Mouse (Mus musculus) intestine, postnatal 0 days (tissue): ENCODE results near the gene Xpnpep3. TPM values are rescaled to one million over a fixed set of nuclear protein-coding genes. Genes with fewer than 3 reads are reported as not detected.

ENCODE experiments used
- ATAC-seq: fragments of 200-750 bp; cut with Nextera tagmentation; 2 replicates; pipeline ENCODE4 v1.8.0; 2017; ENCODE audit warnings: mild to moderate bottlenecking, moderate TSS enrichment, moderate library complexity
- H3K27ac ChIP-seq: fragments of 300-500 bp; sonication (generic); 2 replicates; pipeline ENCODE4 v1.5.1; 2014; ENCODE audit warnings: mild to moderate bottlenecking, low read depth, low read length, moderate library complexity
- H3K27me3 ChIP-seq: fragments of 300-500 bp; sonication (generic); replicated peaks from 2 replicates; pipeline ENCODE4 v1.6.1; 2014; ENCODE audit warnings: low read length, mixed read lengths; ENCODE audit not compliant: control insufficient read depth, insufficient read depth
- H3K36me3 ChIP-seq: fragments of 300-500 bp; sonication (generic); 2 replicates; pipeline ENCODE4 v1.6.1; 2014; ENCODE audit warnings: mild to moderate bottlenecking, moderate library complexity; ENCODE audit not compliant: control insufficient read depth, insufficient read depth
- H3K4me1 ChIP-seq: fragments of 300-500 bp; sonication (generic); replicated peaks from 2 replicates; pipeline ENCODE4 v1.6.1; 2014; ENCODE audit warnings: antibody characterized with exemption, low read length, mixed read lengths; ENCODE audit not compliant: control insufficient read depth, insufficient read depth
- H3K4me2 ChIP-seq: fragments of 300-500 bp; sonication (generic); replicated peaks from 2 replicates; pipeline ENCODE4 v1.6.1; 2014; ENCODE audit warnings: low read depth, mild to moderate bottlenecking, moderate library complexity
- H3K4me3 ChIP-seq: fragments of 300-500 bp; sonication (generic); 2 replicates; pipeline ENCODE4 v1.5.1; 2014; ENCODE audit warnings: low read depth, low read length
- H3K9ac ChIP-seq: fragments of 300-500 bp; sonication (generic); 2 replicates; pipeline ENCODE4 v1.6.1; 2014; ENCODE audit warnings: mild to moderate bottlenecking, low read depth, low read length
- H3K9me3 ChIP-seq: fragments of 300-500 bp; sonication (generic); 2 replicates; pipeline ENCODE4 v1.6.1; 2016; ENCODE audit warnings: mixed run types; ENCODE audit not compliant: control insufficient read depth
- CTCF ChIP-seq: sonication (generic); IDR thresholded peaks from 2 replicates; pipeline ENCODE4 v1.5.1; 2016; ENCODE audit warnings: low read depth, mild to moderate bottlenecking, control low read depth, antibody characterized with exemption, moderate library complexity
- WGBS: fragments of 180-500 bp; shearing (Covaris S2); extraction: QIAGEN DNeasy Blood & Tissue Kit; methylation state at CpG from one replicate; pipeline ENCODE4 v1.1.7; 2014; 5-methylcytosine and 5-hydroxymethylcytosine counted together
- polyA plus RNA-seq: library from polyadenylated mRNA; unstranded; fragments of >200 nt; fragmentation: Nextera tagmentation; extraction: Ambion mirVana; gene quantifications from 2 replicates; pipeline ENCODE4 v1.2.1, GENCODE M21; 2015

Gene Xpnpep3
- polyA plus RNA-seq, 1 experiment from 2014 or later, result 2.3 TPM

GRCm38 (mm10) chr15:81359421-81359820, 40.5 kb upstream of the Xpnpep3 start:
- WGBS, result 87% methylated on average over 5 of the region's 5 CpGs
- no peaks in the 10 kb centered on the region for H3K9me3 ChIP-seq
- peaks cover 12% of the 10 kb centered on the region for H3K36me3 ChIP-seq
- H3K4me3 ChIP-seq, result no peak overlapping the region
- TF ChIP-seq CTCF, result no peak
- no peaks in the 10 kb centered on the region; the same call in 1 of the 2 replicates for H3K4me1 ChIP-seq
- peaks cover 6% of the 10 kb centered on the region; the same call in 1 of the 2 replicates for H3K27me3 ChIP-seq
- no peak overlapping the region for H3K9ac ChIP-seq
- H3K4me2 ChIP-seq, result no peak overlapping the region
- no peak for ATAC-seq
- H3K27ac ChIP-seq, result no peak overlapping the region

- 1% methylated on average over 30 of the region's 30 CpGs for WGBS
Measured at GRCm38 (mm10) chr15:81360345-81361021, 39.5 kb upstream of the Xpnpep3 start, which contains the start of gene Slc25a17. Gene Slc25a17, minus strand, starts transcription at chr15:81360812.

GRCm38 (mm10) chr15:81361022-81361404, 38.9 kb upstream of the Xpnpep3 start:
- WGBS, result 35% methylated on average over 6 of the region's 6 CpGs
- no peak overlapping the region for H3K9ac ChIP-seq
- H3K4me2 ChIP-seq, result peak overlapping the region; percentile 84

More at GRCm38 (mm10) chr15:81360345-81361021, 39.5 kb upstream of the Xpnpep3 start, which contains the start of gene Slc25a17:
- Histone ChIP-seq H3K36me3 (peaks cover 13% of the 10 kb centered on the region), H3K27me3 (peaks cover 4% of the 10 kb centered on the region; the same call in 1 of the 2 replicates), H3K9ac (peak within 1 kb of the TSS; percentile 69), H3K4me3 (peak within 1 kb of the TSS; percentile 55), H3K4me1 (no peaks in the 10 kb centered on the region; the same call in 1 of the 2 replicates), H3K4me2 (peak within 1 kb of the TSS; percentile 84), H3K27ac (peak within 1 kb of the TSS; percentile 43), H3K9me3 (no peaks in the 10 kb centered on the region)
- ATAC-seq, result peak; percentile 94
- no peak for TF ChIP-seq CTCF

GRCm38 (mm10) chr15:81361417-81362015, 38.4 kb upstream of the Xpnpep3 start:
- WGBS, result 25% methylated on average over 10 of the region's 10 CpGs
- Histone ChIP-seq H3K27me3 (peaks cover 4% of the 10 kb centered on the region; the same call in 1 of the 2 replicates), H3K4me1 (no peaks in the 10 kb centered on the region; the same call in 1 of the 2 replicates), H3K9ac (no peak overlapping the region), H3K27ac (peak overlapping the region; percentile 29; the same call in 1 of the 2 replicates), H3K4me2 (peak overlapping the region; percentile 84), H3K36me3 (peaks cover 17% of the 10 kb centered on the region), H3K9me3 (no peaks in the 10 kb centered on the region), H3K4me3 (no peak overlapping the region)
- no peak for ATAC-seq
- no peak for TF ChIP-seq CTCF

More at GRCm38 (mm10) chr15:81361022-81361404, 38.9 kb upstream of the Xpnpep3 start:
- Histone ChIP-seq H3K36me3 (peaks cover 13% of the 10 kb centered on the region), H3K27ac (0 out of 2 replicates have a peak overlapping the region, but pooled peaks have one; percentile 29), H3K4me3 (peak overlapping the region; percentile 55), H3K27me3 (peaks cover 4% of the 10 kb centered on the region; the same call in 1 of the 2 replicates), H3K4me1 (no peaks in the 10 kb centered on the region; the same call in 1 of the 2 replicates), H3K9me3 (no peaks in the 10 kb centered on the region)
- peak; percentile 32; the same call in 1 of the 2 replicates for ATAC-seq
- no peak for TF ChIP-seq CTCF

GRCm38 (mm10) chr15:81362501-81362900, 37.4 kb upstream of the Xpnpep3 start:
- Histone ChIP-seq H3K4me2 (no peak overlapping the region), H3K9me3 (no peaks in the 10 kb centered on the region), H3K9ac (no peak overlapping the region), H3K27me3 (peaks cover 3% of the 10 kb centered on the region; the same call in 1 of the 2 replicates), H3K4me1 (no peaks in the 10 kb centered on the region; the same call in 1 of the 2 replicates), H3K4me3 (no peak overlapping the region), H3K27ac (no peak overlapping the region), H3K36me3 (peaks cover 25% of the 10 kb centered on the region)
- WGBS, result 76% methylated on average over 1 of the region's 1 CpGs
- no peak for TF ChIP-seq CTCF
- ATAC-seq, result no peak

GRCm38 (mm10) chr15:81364271-81364670, 35.7 kb upstream of the Xpnpep3 start:
- Histone ChIP-seq H3K4me1 (no peaks in the 10 kb centered on the region; the same call in 1 of the 2 replicates), H3K4me3 (no peak overlapping the region), H3K27me3 (no peaks in the 10 kb centered on the region), H3K27ac (no peak overlapping the region), H3K36me3 (peaks cover 25% of the 10 kb centered on the region), H3K4me2 (no peak overlapping the region), H3K9me3 (no peaks in the 10 kb centered on the region), H3K9ac (no peak overlapping the region)
- no peak for TF ChIP-seq CTCF
- WGBS, result 75% methylated on average over 1 of the region's 1 CpGs
- no peak for ATAC-seq
